Mouse (Mus musculus) intestine, postnatal 0 days (tissue): ENCODE measurements at regions not wholly inside any gene's neighbourhood (a gene's known extent, or its start where the extent isn't known, plus 50 kb on each side); places are given as distances from the start of the nearest gene placed in this dataset.
A peak's percentile ranks its signal among the peaks of the same experiment; 100 is the strongest.

Source experiments
- ATAC-seq: fragments of 200-750 bp; cut with Nextera tagmentation; 2 replicates; pipeline ENCODE4 v1.8.0; 2017; ENCODE audit warnings: mild to moderate bottlenecking, moderate TSS enrichment, moderate library complexity
- H3K27ac ChIP-seq: fragments of 300-500 bp; sonication (generic); 2 replicates; pipeline ENCODE4 v1.5.1; 2014; ENCODE audit warnings: mild to moderate bottlenecking, low read depth, low read length, moderate library complexity
- H3K27me3 ChIP-seq: fragments of 300-500 bp; sonication (generic); replicated peaks from 2 replicates; pipeline ENCODE4 v1.6.1; 2014; ENCODE audit warnings: low read length, mixed read lengths; ENCODE audit not compliant: control insufficient read depth, insufficient read depth
- H3K36me3 ChIP-seq: fragments of 300-500 bp; sonication (generic); 2 replicates; pipeline ENCODE4 v1.6.1; 2014; ENCODE audit warnings: mild to moderate bottlenecking, moderate library complexity; ENCODE audit not compliant: control insufficient read depth, insufficient read depth
- H3K4me1 ChIP-seq: fragments of 300-500 bp; sonication (generic); replicated peaks from 2 replicates; pipeline ENCODE4 v1.6.1; 2014; ENCODE audit warnings: antibody characterized with exemption, low read length, mixed read lengths; ENCODE audit not compliant: control insufficient read depth, insufficient read depth
- H3K4me2 ChIP-seq: fragments of 300-500 bp; sonication (generic); replicated peaks from 2 replicates; pipeline ENCODE4 v1.6.1; 2014; ENCODE audit warnings: low read depth, mild to moderate bottlenecking, moderate library complexity
- H3K4me3 ChIP-seq: fragments of 300-500 bp; sonication (generic); 2 replicates; pipeline ENCODE4 v1.5.1; 2014; ENCODE audit warnings: low read depth, low read length
- H3K9ac ChIP-seq: fragments of 300-500 bp; sonication (generic); 2 replicates; pipeline ENCODE4 v1.6.1; 2014; ENCODE audit warnings: mild to moderate bottlenecking, low read depth, low read length
- H3K9me3 ChIP-seq: fragments of 300-500 bp; sonication (generic); 2 replicates; pipeline ENCODE4 v1.6.1; 2016; ENCODE audit warnings: mixed run types; ENCODE audit not compliant: control insufficient read depth
- CTCF ChIP-seq: sonication (generic); IDR thresholded peaks from 2 replicates; pipeline ENCODE4 v1.5.1; 2016; ENCODE audit warnings: low read depth, mild to moderate bottlenecking, control low read depth, antibody characterized with exemption, moderate library complexity
- WGBS: fragments of 180-500 bp; shearing (Covaris S2); extraction: QIAGEN DNeasy Blood & Tissue Kit; methylation state at CpG from one replicate; pipeline ENCODE4 v1.1.7; 2014; 5-methylcytosine and 5-hydroxymethylcytosine counted together

GRCm38 (mm10) chr15:25278317-25279156 is 135.0 kb downstream of the Basp1 start:
- WGBS = 79% methylated on average over 6 of the region's 6 CpGs
- no peak overlapping the region for H3K4me2 ChIP-seq
- no peaks in the 10 kb centered on the region for H3K4me1 ChIP-seq
- H3K27ac ChIP-seq = no peak overlapping the region
- no peak overlapping the region for H3K9ac ChIP-seq
- no peaks in the 10 kb centered on the region for H3K27me3 ChIP-seq
- H3K36me3 ChIP-seq = no peaks in the 10 kb centered on the region
- ATAC-seq = no peak
- no peak for TF ChIP-seq CTCF
- no peak overlapping the region for H3K4me3 ChIP-seq
- no peaks in the 10 kb centered on the region for H3K9me3 ChIP-seq

- TF ChIP-seq CTCF = no peak
- Histone ChIP-seq H3K27ac (no peak overlapping the region), H3K4me2 (no peak overlapping the region), H3K36me3 (no peaks in the 10 kb centered on the region), H3K27me3 (no peaks in the 10 kb centered on the region), H3K4me1 (no peaks in the 10 kb centered on the region), H3K9ac (no peak overlapping the region), H3K9me3 (no peaks in the 10 kb centered on the region), H3K4me3 (no peak overlapping the region)
- no peak for ATAC-seq
- WGBS = 87% methylated on average over 5 of the region's 5 CpGs
Measured at GRCm38 (mm10) chr15:25276227-25276626, 137.3 kb downstream of the Basp1 start.

GRCm38 (mm10) chr15:25271886-25272285 is 141.7 kb downstream of the Basp1 start:
- Histone ChIP-seq H3K9ac (no peak overlapping the region), H3K4me1 (no peaks in the 10 kb centered on the region), H3K27ac (no peak overlapping the region), H3K9me3 (no peaks in the 10 kb centered on the region), H3K27me3 (no peaks in the 10 kb centered on the region), H3K36me3 (no peaks in the 10 kb centered on the region), H3K4me2 (no peak overlapping the region), H3K4me3 (no peak overlapping the region)
- TF ChIP-seq CTCF = no peak
- no peak for ATAC-seq
- WGBS = 84% methylated on average over 5 of the region's 5 CpGs

GRCm38 (mm10) chr15:25270349-25270748 is 143.2 kb downstream of the Basp1 start:
- no peaks in the 10 kb centered on the region for H3K9me3 ChIP-seq
- no peak for TF ChIP-seq CTCF
- no peak overlapping the region for H3K4me2 ChIP-seq
- no peak overlapping the region for H3K9ac ChIP-seq
- 74% methylated on average over 10 of the region's 10 CpGs for WGBS
- H3K36me3 ChIP-seq = no peaks in the 10 kb centered on the region
- H3K27me3 ChIP-seq = no peaks in the 10 kb centered on the region
- no peak overlapping the region for H3K27ac ChIP-seq
- H3K4me1 ChIP-seq = no peaks in the 10 kb centered on the region
- no peak for ATAC-seq
- H3K4me3 ChIP-seq = no peak overlapping the region

DNA sequence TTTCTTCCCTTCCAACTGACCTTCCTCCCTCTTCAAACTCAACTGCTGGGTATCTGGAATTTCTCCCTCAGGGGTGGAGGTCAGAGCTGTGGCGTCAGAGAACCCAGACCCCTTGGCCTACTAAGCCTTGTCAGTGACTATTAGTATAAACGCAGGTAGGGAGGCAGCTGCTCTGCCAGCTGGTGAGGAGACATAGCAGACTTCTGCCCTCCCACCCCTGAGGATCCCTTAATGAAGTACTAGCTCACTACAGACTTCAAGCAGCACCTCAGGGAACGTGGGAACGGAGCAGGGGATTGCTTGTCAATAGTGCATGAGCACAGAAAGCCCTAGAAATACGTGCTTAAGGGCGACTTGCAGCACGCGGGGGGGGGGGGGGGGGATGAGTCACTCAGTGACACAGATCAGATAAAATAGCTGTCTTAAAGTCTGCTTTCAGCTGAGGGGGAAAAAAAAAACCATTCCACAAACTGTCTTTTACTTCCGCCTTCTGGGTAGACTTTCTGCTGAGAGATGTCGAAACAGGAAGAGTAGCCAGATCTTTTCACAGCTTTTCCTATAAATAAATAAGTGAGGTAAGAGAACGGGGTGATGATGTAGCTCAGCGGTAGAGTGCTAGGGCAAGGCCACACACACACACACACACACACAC is 144.1 kb downstream of the Basp1 start:
- H3K4me2 ChIP-seq = peak overlapping the region; percentile 27; the same call in 1 of the 2 replicates
- ATAC-seq = peak; percentile 79
- 15% methylated on average over 12 of the region's 12 CpGs for WGBS
- H3K27me3 ChIP-seq = no peaks in the 10 kb centered on the region
- H3K4me3 ChIP-seq = no peak overlapping the region
- no peaks in the 10 kb centered on the region for H3K9me3 ChIP-seq
- TF ChIP-seq CTCF = no peak
- H3K9ac ChIP-seq = no peak overlapping the region
- H3K4me1 ChIP-seq = no peaks in the 10 kb centered on the region
- no peaks in the 10 kb centered on the region for H3K36me3 ChIP-seq
- H3K27ac ChIP-seq = no peak overlapping the region

DNA sequence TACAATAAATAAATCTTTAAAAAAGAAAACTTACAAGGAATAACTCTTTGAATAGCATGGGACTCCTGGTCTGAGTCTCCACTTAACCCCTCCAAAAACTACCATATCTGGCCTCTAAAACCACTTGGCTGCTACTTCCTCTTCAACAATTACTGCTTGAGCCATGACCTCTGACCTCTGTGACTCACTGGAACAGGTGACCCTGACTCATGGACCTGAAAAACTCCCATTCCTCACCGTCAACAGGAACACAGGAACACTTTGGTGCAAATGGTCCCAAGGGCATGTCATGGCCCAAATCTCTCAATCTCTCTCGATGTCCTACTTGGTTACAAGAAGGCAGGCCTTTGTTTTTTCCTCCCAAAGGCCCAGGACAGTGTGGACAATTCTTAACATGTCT is 145.1 kb downstream of the Basp1 start:
- Histone ChIP-seq H3K27me3 (no peaks in the 10 kb centered on the region), H3K9me3 (no peaks in the 10 kb centered on the region), H3K4me2 (no peak overlapping the region), H3K4me3 (no peak overlapping the region), H3K27ac (no peak overlapping the region), H3K4me1 (no peaks in the 10 kb centered on the region), H3K36me3 (no peaks in the 10 kb centered on the region), H3K9ac (no peak overlapping the region)
- WGBS = 76% methylated on average over 2 of the region's 2 CpGs
- ATAC-seq = no peak
- no peak for TF ChIP-seq CTCF
